ENCODE assay signal across 13 mouse cellular contexts in genomic region chr2:62806931-62807330, GRCm38 (mm10).
A peak's percentile ranks its signal among the peaks of the same experiment; 100 is the strongest.
DNase-seq lines count a peak whose midpoint lies in the region; ATAC-seq lines count a peak whose summit lies in the region.
"Had no signal": no experiment of that assay in that cellular context is flagged by ENCODE, and none has a peak within 500 bp of the region (broad histone marks: within the 10 kb centered on the region; RNA-seq: fewer than 3 reads in every experiment).

No protein-coding gene starts in this region.

- H3K9me3 ChIP-seq in midbrain, embryonic 11.5 days (ENCODE audit: control insufficient read depth, low read length): no peaks in the 10 kb centered on the region
- no peaks in the 10 kb centered on the region for H3K9me3 ChIP-seq in midbrain, embryonic 10.5 days (replicated peaks)
- H3K9me3 ChIP-seq in hindbrain, embryonic 12.5 days (replicated peaks): no peaks in the 10 kb centered on the region
- no peaks in the 10 kb centered on the region for H3K9me3 ChIP-seq in neural tube, embryonic 12.5 days
- H3K9me3 ChIP-seq in heart, embryonic 10.5 days: no peaks in the 10 kb centered on the region
- H3K9me3 ChIP-seq: liver, embryonic 13.5 days had no signal

- no peaks in the 10 kb centered on the region for H3K4me1 ChIP-seq in midbrain, embryonic 11.5 days (ENCODE audit: control insufficient read depth, insufficient read depth, low read length)
- H3K4me1 ChIP-seq in midbrain, embryonic 10.5 days: peaks cover 3% of the 10 kb centered on the region; the same call in 1 of the 2 replicates
- H3K4me1 ChIP-seq in hindbrain, embryonic 12.5 days: peaks cover 3% of the 10 kb centered on the region; the same call in 1 of the 2 replicates
- H3K4me1 ChIP-seq in neural tube, embryonic 12.5 days: no peaks in the 10 kb centered on the region; the same call in 1 of the 2 replicates
- no peaks in the 10 kb centered on the region for H3K4me1 ChIP-seq in heart, embryonic 10.5 days
- H3K4me1 ChIP-seq: liver, embryonic 13.5 days had no signal

- DNase-seq in cerebellum, postnatal 10 days: peak; percentile 48 to 55
- no peak for DNase-seq in cerebellum, adult 18-20 months
- no peak for DNase-seq in midbrain, embryonic 11.5 days (ENCODE audit: low spot score, missing footprints)
- DNase-seq in midbrain, embryonic 10.5 days (ENCODE audit: low spot score): no peak
- DNase-seq in adrenal gland, postnatal 25 days: no peak
- no peak for DNase-seq in heart, embryonic 10.5 days (ENCODE audit: low spot score)
- DNase-seq: adrenal gland, postnatal 14 days; cerebellum, adult 11 months; heart, postnatal 36 days; liver, embryonic 13.5 days; lung, postnatal 4 days had no signal

- H3K4me2 ChIP-seq in midbrain, embryonic 11.5 days: no peak overlapping the region
- no peak overlapping the region for H3K4me2 ChIP-seq in hindbrain, embryonic 12.5 days (replicated peaks)
- H3K4me2 ChIP-seq in neural tube, embryonic 12.5 days (replicated peaks): no peak overlapping the region
- H3K4me2 ChIP-seq: liver, embryonic 13.5 days had no signal

- H3K27ac ChIP-seq in midbrain, embryonic 11.5 days (ENCODE audit: low read depth, low read length): no peak overlapping the region
- H3K27ac ChIP-seq in midbrain, embryonic 10.5 days (replicated peaks): no peak overlapping the region
- H3K27ac ChIP-seq in hindbrain, embryonic 12.5 days: peak overlapping the region; percentile 48; the same call in 1 of the 2 replicates
- no peak overlapping the region for H3K27ac ChIP-seq in neural tube, embryonic 12.5 days
- no peak overlapping the region for H3K27ac ChIP-seq in heart, embryonic 10.5 days
- H3K27ac ChIP-seq: liver, embryonic 13.5 days had no signal

- H3K9ac ChIP-seq in midbrain, embryonic 11.5 days (ENCODE audit: low read length): no peak overlapping the region
- no peak overlapping the region for H3K9ac ChIP-seq in hindbrain, embryonic 12.5 days
- H3K9ac ChIP-seq in neural tube, embryonic 12.5 days: no peak overlapping the region
- H3K9ac ChIP-seq: liver, embryonic 13.5 days had no signal

- H3K27me3 ChIP-seq in midbrain, embryonic 11.5 days (ENCODE audit: control insufficient read depth, insufficient read depth, low read length): no peaks in the 10 kb centered on the region
- H3K27me3 ChIP-seq in midbrain, embryonic 10.5 days (ENCODE audit: low read depth, poor library complexity, severe bottlenecking): no peaks in the 10 kb centered on the region
- H3K27me3 ChIP-seq in hindbrain, embryonic 12.5 days: no peaks in the 10 kb centered on the region
- H3K27me3 ChIP-seq in neural tube, embryonic 12.5 days (replicated peaks): no peaks in the 10 kb centered on the region
- H3K27me3 ChIP-seq in heart, embryonic 10.5 days (ENCODE audit: insufficient read depth, poor library complexity, severe bottlenecking): no peaks in the 10 kb centered on the region
- H3K27me3 ChIP-seq: liver, embryonic 13.5 days had no signal

- no peaks in the 10 kb centered on the region for H3K36me3 ChIP-seq in midbrain, embryonic 11.5 days (ENCODE audit: control insufficient read depth, insufficient read depth, low read length)
- no peaks in the 10 kb centered on the region for H3K36me3 ChIP-seq in midbrain, embryonic 10.5 days
- no peaks in the 10 kb centered on the region for H3K36me3 ChIP-seq in hindbrain, embryonic 12.5 days
- H3K36me3 ChIP-seq in neural tube, embryonic 12.5 days: no peaks in the 10 kb centered on the region
- no peaks in the 10 kb centered on the region for H3K36me3 ChIP-seq in heart, embryonic 10.5 days
- H3K36me3 ChIP-seq: liver, embryonic 13.5 days had no signal

- no peak overlapping the region for H3K4me3 ChIP-seq in midbrain, embryonic 11.5 days (ENCODE audit: low read depth, low read length)
- no peak overlapping the region for H3K4me3 ChIP-seq in midbrain, embryonic 10.5 days
- H3K4me3 ChIP-seq in hindbrain, embryonic 12.5 days: no peak overlapping the region
- H3K4me3 ChIP-seq in neural tube, embryonic 12.5 days: no peak overlapping the region
- H3K4me3 ChIP-seq in heart, embryonic 10.5 days: no peak overlapping the region
- H3K4me3 ChIP-seq: liver, embryonic 13.5 days had no signal

- WGBS in midbrain, embryonic 11.5 days: 92% methylated on average over 3 of the region's 3 CpGs
- 88% methylated on average over 3 of the region's 3 CpGs for WGBS in midbrain, embryonic 10.5 days
- WGBS in hindbrain, embryonic 12.5 days: 85% methylated on average over 3 of the region's 3 CpGs
- WGBS in neural tube, embryonic 12.5 days: 89% methylated on average over 3 of the region's 3 CpGs
- 91% methylated on average over 3 of the region's 3 CpGs for WGBS in heart, embryonic 10.5 days

- peak; percentile 23 for ATAC-seq in midbrain, embryonic 11.5 days (ENCODE audit: low FRiP score)
- peak; percentile 65 for ATAC-seq in hindbrain, embryonic 12.5 days (ENCODE audit: low FRiP score)
- ATAC-seq in neural tube, embryonic 12.5 days (ENCODE audit: low FRiP score, low read depth): peak; percentile 31

Comparison
In these comparisons a context has a peak if more than half of its experiments do, and no peak if none do; other contexts are left out.
1. DNase-seq: peak in cerebellum, postnatal 10 days (2 of 2); none in cerebellum, adult 18-20 months (0 of 2), midbrain, embryonic 11.5 days (single experiment), midbrain, embryonic 10.5 days (single experiment), adrenal gland, postnatal 25 days (single experiment) and heart, embryonic 10.5 days (single experiment).
2. Peak in every context shown above with its lines, with median percentiles within 50 percentile points of each other: ATAC-seq.